Mouse (Mus musculus) layer of hippocampus, adult 18-20 months (tissue): Measurements from ENCODE around the gene Gm14296. TPM values are rescaled to one million over a fixed set of nuclear protein-coding genes. Genes with fewer than 3 reads are reported as not detected.
"Not testable (repeated sequence)": the region's sequence is repeated elsewhere in the genome, so short reads cannot be mapped to it uniquely, and the experiment has no call there.

ENCODE experiments used
- DNase-seq, 2 experiments: peaks; one replicate each; pipeline ENCODE4 v3.0.0; 2022; ENCODE audit warnings: low spot score in 2 of 2
- long read RNA-seq: library from polyadenylated mRNA; stranded (forward); transcript quantifications from one replicate; pipeline ENCODE4 v2.0.0, GENCODE M21; 2021
- total RNA-seq, 2 experiments: library from RNA; stranded (reverse); gene quantifications; 2 replicates each; pipeline ENCODE4 v1.2.3; 2021

Gene Gm14296
- total RNA-seq = 10 to 100 TPM; 17.4 to 20.8 TPM
- long read RNA-seq, partial matches to known transcripts = 2 of 5 reads
- long read RNA-seq, other reads (novel, unspliced or antisense) = 3 of 5 reads

- DNase-seq = not testable (repeated sequence)
These were observed at the start of gene Gm14296 for GRCm38 (mm10) chr2:176927709-176928108. Gene Gm14296, minus strand, starts transcription at chr2:176927809.

- DNase-seq = not testable (repeated sequence)
These were observed 22.1 kb downstream of the Gm14296 start for GRCm38 (mm10) chr2:176905464-176905863.

Other genes starting within 250 kb of the Gm14296 start
- gene Gm14305, start 219.5 kb downstream of the Gm14296 start, total RNA-seq = 10 to 100 TPM; 29.3 to 29.9 TPM
- 10 to 100 TPM; 22.0 to 24.0 TPM for gene Gm14295, start 129.2 kb downstream of the Gm14296 start, total RNA-seq
- not detected for gene Gm14408, start 96.7 kb downstream of the Gm14296 start, total RNA-seq
- 10 to 100 TPM; 70.5 to 71.6 TPM for gene Gm14419, start 73.1 kb upstream of the Gm14296 start, total RNA-seq
- 1 to 10 TPM; 1.4 to 1.9 TPM for gene Gm14401, start 146.5 kb upstream of the Gm14296 start, total RNA-seq